Mouse (Mus musculus) myocyte (in vitro differentiated cells): ENCODE results near the gene Lrrfip2.

Source experiments
- CEBPB ChIP-seq: IDR thresholded peaks from 2 replicates; pipeline ENCODE4 v1.6.1; 2011; ENCODE audit warnings: mild to moderate bottlenecking, moderate library complexity; ENCODE audit not compliant: poor library complexity, insufficient read depth, severe bottlenecking
- E2F4 ChIP-seq: IDR thresholded peaks from one replicate; pipeline ENCODE4 v1.6.1; 2011; ENCODE audit warnings: mild to moderate bottlenecking, control low read depth, moderate library complexity; ENCODE audit not compliant: insufficient read depth
- MYOD1 ChIP-seq, 3 experiments: IDR thresholded peaks; one replicate each; pipeline ENCODE4 v1.6.1; 2011; ENCODE audit warnings: control low read depth in 2 of 3, low read depth in 2 of 3, mild to moderate bottlenecking in 2 of 3, moderate library complexity in 1 of 3; ENCODE audit not compliant: insufficient read length in 2 of 3, control insufficient read depth in 1 of 3
- POLR2A ChIP-seq: IDR thresholded peaks from one replicate; pipeline ENCODE4 v1.6.1; 2011; ENCODE audit warnings: low read depth, mild to moderate bottlenecking, control low read depth, moderate library complexity; ENCODE audit not compliant: insufficient read length
- POLR2AphosphoS2 ChIP-seq: IDR thresholded peaks from one replicate; pipeline ENCODE4 v1.6.1; 2011; ENCODE audit warnings: low read depth, control low read depth; ENCODE audit not compliant: insufficient read length
- REST ChIP-seq: IDR thresholded peaks from one replicate; pipeline ENCODE4 v1.6.1; 2011; ENCODE audit warnings: mild to moderate bottlenecking, control low read depth, moderate library complexity; ENCODE audit not compliant: insufficient read depth, insufficient read length
- TCF3 ChIP-seq: IDR thresholded peaks from one replicate; pipeline ENCODE4 v1.6.1; 2011; ENCODE audit warnings: low read depth, control low read depth; ENCODE audit not compliant: insufficient read length
- USF1 ChIP-seq: IDR thresholded peaks from one replicate; pipeline ENCODE4 v1.6.1; 2011; ENCODE audit warnings: low read depth, mild to moderate bottlenecking, control low read depth, moderate library complexity

GRCm38 (mm10) chr9:111200208-111200607 lies 82.8 kb downstream of the Lrrfip2 start:
- TF ChIP-seq POLR2A (no peak), POLR2AphosphoS2 (no peak), E2F4 (no peak), REST (no peak), TCF3 (no peak), USF1 (no peak), MYOD1 (IDR thresholded peaks at IDR 0.05; ENCODE audit: control insufficient read depth in 1 of 3, insufficient read length in 2 of 3, low read depth in 2 of 3) (no peak), CEBPB (no peak)
